Mouse (Mus musculus): ENCODE data around the gene Chrd. TPM values are rescaled to one million over a fixed set of nuclear protein-coding genes. Genes with fewer than 3 reads are reported as not detected.

The Chrd gene
- 1 to 10 TPM; 5.2 to 6.0 TPM for total RNA-seq (2021)
- long read RNA-seq, experiment 1, partial matches to known transcripts: 1 of 5 reads
- long read RNA-seq, experiment 1, other reads (novel, unspliced or antisense): 2 of 5 reads
- long read RNA-seq, experiment 2, partial matches to known transcripts: 1 of 5 reads
- long read RNA-seq, experiment 2, other reads (novel, unspliced or antisense): 2 of 5 reads

DNA sequence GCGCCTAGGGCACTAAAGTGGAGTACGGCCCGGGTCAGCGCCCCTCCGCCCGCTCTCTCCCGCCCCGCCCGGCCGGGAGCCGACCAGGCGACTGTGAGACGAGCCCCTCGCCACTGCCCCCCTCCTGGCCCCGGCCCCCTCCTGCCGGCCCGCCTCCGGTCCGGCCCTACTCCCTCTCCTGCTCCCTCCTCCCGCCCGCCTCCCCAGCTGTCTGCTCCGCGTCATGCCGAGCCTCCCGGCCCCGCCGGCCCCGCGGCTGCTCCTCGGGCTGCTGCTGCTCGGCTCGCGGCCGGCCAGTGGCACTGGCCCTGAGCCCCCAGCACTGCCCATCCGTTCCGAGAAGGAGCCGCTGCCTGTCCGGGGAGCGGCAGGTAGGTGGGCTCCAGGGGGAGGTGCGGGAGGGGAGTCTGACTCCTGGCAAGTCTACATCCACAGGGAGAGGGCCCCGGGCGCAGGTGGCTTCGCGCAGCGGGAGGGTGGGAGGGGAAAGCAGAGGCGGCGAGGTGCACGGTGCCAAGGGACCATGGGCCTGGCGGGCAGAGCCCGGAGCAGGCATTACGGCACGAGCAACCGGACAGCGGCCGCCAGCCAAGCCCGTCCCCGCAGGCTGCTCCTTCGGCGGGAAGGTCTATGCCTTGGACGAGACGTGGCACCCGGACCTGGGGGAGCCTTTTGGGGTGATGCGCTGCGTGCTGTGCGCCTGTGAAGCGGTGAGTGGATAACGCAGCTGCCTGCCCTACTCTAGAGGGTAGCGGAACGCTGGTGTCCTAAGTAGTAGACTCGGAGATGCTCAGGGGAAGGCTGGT lies at the start of gene Chrd:
Gene Chrd (plus strand): TSS at position 203 of the 806 bp plus-strand sequence.
- peak; percentile 81 for DNase-seq

DNA sequence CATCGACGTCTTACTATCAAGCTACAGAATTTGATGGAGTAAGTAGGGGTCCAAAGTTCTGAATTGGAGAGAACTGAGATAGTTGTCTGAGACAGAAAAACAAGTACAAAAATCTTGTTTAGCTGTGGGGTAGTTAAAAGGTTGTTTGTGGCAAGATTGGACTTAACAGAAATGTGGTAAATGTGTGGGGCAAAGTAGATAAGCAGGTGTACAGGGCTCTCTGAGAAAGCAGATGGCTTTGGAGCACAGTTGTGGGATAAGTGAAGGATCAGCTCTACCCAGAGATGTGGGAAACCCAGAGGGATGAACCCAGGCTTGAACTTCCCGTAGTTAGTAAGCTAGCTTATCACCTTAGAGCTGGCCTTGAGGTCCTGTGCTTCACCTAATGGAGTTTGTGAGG lies 42.2 kb upstream of the Chrd start:
- DNase-seq: no peak

DNA sequence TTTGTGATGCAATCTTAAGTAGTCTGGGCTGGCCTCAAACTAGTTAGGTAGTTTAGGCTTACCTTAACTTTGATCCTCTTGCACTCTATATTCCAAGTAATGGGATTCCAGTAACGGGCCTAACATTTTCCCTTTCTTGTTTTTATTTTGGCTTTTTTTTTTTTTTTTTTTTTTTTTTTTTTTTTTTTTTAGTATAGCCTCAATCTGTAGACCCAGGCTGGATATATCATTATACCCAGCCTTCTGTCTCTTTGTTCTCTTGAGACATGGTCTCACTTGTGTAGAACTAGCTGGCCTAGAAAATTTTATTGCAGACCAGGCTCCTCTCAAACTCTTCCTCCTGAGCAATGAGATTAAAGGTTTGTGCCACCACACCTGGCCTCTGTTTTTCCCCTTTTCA lies 41.3 kb upstream of the Chrd start:
- DNase-seq: no peak

DNA sequence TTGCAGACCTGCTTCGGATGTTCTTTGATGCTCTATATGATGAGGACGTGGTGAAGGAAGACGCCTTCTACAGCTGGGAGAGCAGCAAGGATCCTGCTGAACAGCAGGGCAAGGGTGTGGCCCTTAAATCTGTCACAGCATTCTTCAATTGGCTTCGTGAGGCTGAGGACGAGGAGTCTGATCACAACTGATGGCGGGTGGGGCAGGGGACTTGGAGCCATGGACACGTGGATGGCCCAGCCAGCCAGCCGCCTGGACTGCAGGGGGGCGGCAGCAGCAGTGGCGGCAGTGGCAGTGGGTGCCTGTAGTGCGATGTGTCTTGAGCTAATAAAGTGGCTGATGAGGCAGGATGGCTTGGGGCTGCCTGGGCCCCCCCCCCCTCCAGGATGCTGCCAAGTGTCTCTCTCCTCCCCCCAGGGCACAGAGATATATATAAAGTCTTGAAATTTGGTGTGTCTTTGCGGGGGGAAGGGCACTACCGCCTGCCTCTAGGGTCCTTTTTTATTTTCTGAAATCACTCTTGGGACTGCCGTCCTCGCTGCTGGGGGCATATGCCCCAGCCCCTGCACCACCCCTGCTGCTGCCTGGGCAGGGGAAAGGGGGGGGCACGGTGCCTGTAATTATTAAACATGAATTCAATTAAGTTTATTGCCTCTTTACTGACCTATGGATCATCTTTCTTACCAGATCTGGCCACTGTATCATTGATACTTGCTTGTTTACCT lies 40.5 kb upstream of the Chrd start:
- no peak for DNase-seq

DNA sequence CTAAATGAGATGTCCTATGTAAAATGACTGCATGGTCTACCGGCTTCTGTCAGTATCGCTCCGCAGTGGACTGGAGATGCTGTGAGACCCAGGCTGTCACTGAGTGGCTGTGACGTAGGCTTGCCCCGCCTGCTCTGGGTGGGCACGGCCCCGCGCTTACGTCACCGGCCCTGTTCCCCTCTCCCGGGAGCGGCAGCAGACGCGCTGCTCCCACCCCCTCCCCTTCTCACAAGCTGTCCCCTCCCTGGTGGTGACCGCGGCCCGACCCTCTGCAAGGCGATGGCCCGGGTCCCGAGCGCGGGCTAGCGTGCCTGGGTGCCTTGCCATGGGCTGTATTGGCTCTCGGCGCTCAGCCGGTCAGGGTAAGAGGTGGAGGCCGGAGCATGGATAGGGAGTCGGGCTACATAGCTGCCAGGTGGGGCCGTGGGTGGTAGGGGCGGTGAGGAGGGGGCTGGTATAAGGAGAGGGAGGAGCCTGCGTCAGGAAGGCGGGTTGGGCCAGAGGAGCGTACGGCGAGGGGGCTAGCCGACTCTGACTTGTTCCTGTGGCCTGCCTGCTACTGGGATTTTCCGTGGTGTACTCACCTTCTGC lies 39.7 kb upstream of the Chrd start, which contains the start of gene Fam131a:
Gene Fam131a (plus strand): TSS at position 131 of the 591 bp plus-strand sequence.
- peak; percentile 94 for DNase-seq

DNA sequence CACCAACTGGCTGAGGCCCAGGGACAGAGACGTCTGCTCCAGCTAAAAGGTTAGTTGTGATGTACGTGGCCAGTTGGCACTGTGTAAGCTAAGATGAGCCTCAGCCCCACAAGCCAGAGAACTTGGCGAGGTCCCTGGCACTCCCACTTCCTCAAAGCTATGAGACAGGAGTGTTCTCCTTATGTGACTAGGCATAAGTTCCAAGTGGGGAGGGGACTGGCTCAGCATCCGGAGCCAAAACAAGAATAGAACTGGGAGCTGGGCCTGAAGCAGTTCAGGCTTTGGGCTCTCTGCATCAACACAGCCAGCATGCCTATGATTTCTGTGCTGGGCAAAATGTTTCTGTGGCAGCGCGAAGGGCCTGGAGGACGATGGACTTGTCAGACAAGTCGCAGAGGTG lies 38.1 kb upstream of the Chrd start:
- DNase-seq: no peak

DNA sequence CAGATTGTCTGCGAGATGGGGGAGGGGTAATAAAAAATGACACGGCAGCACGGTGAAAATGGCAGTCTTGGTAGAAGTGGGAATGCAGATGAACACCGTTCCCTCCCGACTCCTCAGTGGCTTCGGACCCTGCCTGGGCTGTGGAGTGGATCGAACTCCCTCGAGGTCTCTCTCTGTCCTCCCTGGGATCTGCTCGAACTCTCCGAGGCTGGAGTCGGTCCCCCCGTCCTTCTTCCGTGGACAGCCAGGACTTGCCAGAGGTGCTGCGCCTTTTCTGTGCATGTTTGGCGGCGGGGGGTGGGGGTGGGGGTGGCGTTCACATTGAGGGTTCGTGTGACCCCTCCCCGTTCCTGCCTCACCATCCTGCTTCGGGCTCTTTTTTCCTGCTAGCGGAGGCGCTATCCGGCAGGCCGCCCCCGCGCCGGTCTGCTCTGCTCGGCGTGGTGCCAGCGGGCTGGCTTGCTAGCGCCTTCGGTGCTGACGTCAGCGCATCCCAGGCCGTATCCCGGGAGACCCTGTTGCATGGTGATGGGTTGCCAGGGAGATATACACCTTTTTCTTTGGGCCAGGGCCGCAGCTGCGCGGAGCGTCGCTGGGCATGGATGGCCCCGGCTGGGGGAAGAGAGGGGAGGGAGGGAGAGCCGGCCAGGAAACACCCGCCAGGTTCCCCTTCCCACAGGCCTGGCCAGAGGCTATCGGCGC lies 37.2 kb upstream of the Chrd start:
- DNase-seq: peak; percentile 92

DNA sequence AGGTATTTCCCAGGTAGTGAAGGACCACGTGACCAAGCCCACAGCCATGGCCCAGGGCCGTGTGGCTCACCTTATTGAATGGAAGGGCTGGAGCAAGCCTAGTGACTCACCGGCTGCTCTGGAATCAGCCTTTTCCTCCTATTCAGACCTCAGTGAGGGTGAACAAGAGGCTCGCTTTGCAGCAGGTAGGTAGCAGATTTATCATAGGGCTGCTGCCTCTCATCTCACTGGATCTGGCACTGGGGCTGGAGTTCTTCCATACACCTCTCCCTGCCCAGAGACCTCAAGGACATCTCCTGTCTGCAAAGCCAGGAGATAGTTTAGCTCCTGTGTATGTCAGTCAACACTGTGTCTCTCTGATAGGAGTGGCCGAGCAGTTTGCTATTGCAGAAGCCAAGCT lies 33.7 kb upstream of the Chrd start:
- DNase-seq: no peak

DNA sequence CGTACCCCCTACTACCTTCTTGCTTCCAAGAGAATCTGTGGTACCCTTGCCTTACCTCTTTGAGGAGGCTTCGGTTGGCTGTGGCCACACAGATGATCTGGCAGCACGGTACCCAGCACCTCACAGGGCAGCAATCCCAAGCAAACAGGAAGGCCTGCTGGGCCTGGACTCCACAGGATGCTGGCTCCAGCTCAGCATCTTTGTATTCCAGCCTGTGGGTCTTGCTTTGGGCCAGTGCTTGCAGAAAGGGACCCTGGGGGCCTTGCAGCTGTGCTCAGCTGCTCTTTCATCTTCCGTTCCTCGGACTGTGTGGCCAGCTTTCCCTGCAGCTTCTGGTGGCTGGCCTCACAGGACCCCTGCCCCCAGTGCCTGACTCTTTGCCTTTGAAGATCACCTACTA lies 32.9 kb upstream of the Chrd start:
- DNase-seq: no peak

DNA sequence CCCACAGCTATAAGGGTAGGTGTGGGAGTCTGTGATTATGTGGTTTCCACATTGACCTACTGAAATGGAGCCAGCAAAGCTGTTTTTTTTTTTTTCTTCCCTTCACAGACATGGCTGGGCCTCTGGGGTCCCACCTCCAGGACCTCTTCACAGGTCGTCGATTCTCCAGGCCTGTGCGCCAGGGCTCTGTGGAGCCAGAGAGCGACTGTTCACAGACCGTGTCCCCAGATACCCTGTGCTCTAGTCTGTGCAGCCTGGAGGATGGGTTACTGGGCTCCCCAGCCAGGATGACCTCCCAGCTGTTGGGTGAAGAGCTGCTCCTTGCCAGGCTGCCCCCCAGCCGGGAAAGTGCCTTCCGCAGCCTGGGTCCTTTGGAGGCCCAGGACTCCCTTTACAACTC lies 31.6 kb upstream of the Chrd start:
- no peak for DNase-seq

DNA sequence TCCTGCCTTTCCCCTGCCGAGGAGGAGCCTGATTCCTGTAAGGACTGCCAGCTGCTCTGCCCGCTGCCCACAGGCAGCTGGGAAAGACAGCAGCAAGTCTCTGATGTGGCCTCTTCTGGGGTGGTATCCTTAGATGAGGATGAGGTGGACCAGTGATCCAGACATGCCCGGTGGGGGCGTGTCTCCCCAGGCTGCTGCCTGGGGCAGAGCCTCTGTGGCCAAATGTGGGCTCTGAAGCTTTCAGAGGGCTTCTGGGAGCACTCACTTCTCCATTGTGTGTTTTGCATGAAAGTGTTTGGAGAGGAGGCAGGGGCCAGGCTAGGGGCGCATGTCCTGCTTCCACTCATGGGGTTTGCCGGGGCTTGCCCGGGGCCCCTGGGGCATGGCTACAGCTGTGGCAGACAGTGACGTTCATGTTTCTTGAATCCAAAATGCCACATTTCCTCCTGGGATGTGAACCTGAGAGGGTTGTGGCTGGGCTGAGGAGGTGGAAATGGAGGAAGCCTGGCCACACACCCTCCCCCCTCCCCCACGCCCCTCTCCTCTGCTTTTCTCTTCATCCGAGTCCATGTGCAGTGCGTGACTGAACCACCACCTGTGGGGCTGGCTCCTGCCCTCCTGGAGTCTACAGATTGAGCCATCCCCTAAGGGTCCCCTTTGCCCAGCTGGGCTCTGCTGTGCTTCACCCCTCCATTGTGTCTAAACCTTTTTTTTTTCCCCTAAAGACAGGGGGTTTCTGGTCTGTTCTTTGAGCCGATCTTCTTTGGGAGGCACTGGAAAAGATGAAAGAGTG lies 31.0 kb upstream of the Chrd start:
- no peak for DNase-seq

DNA sequence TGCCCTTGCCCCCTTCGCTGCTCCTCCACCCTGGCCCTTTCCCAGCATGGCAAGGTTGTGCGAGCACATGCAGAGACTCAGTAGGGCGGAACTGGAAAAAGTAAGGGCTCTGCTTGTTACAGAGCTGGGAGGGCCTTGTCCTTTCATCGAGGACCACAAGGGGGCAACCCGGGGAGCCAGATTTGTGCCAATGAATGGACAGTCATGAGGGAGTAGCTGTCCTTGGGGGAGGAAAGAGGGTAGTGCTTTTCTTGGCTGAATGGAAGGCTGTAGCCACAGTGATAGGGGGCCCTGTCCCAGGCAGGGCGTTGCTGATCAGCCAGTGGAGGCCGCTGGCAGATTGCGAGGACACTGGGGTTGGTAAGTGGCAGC lies 30.4 kb upstream of the Chrd start:
- DNase-seq: peak; percentile 92

DNA sequence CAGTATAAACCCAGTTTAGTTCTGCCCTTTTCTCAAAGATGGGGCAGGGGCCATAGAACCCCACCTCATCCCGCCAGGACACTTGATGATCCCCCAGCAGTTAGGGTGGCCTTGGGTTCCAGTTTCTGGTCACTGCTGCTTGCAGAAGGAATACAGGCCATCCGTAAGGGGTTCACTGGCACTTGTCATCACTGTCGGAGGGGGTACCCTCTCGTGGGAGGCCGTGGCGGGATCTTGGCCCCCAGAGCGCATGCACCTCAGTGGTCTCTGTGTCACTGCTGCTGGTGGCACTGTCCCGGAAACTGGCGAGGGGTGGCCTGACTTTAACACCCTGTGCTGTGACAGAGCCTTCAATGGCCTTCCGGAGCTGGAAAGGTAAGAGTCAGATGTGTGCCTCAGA lies 29.9 kb upstream of the Chrd start:
- no peak for DNase-seq

DNA sequence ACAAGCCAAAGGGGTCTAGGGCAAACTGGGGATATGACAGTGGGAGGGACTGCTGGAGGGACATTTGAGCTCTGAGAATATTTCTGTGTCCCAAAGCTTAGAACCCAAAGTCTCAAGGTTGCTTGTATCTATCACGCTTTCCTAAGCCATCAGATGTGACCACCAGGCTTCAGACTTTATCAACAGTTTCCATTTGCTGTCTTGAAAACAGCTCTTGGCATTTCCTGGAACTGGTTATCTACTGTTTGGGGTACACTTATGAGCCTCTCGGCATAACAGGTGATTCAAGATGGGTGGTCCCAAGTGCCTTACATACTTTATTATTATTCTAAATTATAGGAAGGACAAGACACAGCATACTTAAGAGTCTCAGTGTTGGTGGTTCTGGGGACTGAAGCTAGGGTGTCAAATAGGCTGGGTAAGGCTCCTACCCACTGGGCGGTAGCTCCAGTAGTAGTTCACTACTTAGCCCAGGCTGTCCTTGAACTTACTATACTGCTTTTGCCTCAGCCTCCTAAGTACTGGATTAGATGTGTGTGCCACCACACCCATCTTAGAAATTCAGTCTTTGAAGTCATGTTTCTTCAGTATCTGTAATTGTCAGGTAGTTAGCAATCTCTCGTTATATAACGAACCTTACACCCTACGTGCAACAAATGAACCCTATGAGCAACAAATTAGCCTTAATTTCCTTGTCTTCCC lies 29.1 kb upstream of the Chrd start:
- DNase-seq: no peak

DNA sequence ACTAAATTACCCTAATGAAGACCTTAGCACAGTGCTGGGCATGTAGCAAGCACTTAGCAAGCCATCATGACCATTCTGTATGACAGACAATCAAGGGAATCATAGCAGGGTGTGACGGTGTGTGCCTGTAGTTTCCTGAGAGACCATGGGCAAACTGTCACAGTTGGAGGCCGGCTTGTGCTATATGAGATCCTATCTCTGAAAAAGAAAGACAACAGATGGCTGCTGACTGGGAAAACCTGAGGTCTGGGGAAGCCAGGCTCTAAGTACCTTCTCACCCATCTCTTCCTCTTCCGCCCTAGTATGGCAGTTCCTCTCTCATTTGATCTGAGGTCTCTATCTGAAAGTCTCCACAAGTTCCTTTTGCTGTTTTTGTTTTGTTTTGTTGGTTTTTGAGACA lies 27.1 kb upstream of the Chrd start:
- DNase-seq: no peak

DNA sequence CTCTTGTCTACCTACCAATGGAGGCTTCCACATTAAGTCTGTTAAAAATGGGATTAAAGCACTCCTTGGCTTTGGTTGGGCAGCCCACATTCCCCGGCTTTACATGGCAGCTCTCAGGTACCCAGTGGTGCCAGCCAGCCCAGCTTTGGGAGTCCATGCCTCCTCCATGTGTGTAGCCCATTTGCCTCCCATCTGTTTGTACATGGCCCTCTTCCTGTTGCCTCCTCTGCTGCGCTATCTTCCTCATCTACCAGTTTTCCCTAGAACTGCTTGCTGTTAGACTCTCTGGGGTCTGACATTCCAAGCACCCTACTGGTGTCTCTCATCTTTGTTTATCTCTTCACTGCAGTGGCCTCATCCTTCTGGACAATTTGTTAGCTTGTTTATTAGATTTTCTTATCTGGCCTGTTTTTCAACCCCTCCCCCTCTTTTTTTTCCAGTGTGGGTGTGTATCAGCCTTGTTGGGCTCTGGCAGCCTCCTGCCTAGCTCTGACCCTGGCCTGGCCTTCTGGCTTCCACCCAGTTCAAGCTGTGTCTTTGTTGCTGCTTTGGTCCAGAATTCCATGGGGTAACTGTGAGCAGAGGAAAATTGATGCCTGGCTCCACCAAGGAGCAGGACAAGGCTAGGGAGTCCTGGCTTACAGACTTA lies 26.4 kb upstream of the Chrd start:
- DNase-seq: peak; percentile 50

DNA sequence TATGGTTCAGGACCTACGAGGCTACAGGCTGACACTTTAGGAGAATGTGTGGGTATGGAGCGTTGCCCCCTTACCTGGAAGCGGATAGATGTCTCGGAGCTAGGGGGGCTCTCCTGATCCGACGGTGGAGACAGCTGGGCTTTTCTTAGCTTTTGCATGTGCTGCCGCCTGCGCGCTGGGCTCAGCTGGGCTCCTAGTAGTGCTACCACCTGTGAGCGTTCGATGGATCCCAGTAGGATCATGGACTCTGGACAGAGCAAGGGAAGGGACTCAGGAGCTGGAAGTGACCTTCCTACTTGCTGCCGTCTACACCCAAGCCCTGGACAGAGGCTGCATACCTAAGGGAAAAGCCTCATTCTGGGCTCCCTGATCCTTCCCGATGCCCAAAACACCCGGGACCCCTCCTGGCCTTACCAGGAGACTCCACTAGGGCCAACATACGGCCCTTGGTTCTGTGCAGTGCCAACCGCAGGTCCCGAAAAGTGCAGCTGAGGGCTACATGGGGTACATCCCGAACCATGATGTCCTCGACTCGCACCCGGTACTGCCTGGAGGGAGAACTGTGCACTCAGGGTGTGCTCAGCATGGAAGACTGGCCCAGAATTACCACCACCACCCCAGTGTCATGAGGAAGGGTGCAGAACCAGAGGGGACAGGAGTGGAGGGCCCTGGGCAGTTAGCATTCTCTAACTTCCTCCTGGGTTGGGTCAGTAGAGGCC lies 24.5 kb upstream of the Chrd start:
- DNase-seq: no peak

DNA sequence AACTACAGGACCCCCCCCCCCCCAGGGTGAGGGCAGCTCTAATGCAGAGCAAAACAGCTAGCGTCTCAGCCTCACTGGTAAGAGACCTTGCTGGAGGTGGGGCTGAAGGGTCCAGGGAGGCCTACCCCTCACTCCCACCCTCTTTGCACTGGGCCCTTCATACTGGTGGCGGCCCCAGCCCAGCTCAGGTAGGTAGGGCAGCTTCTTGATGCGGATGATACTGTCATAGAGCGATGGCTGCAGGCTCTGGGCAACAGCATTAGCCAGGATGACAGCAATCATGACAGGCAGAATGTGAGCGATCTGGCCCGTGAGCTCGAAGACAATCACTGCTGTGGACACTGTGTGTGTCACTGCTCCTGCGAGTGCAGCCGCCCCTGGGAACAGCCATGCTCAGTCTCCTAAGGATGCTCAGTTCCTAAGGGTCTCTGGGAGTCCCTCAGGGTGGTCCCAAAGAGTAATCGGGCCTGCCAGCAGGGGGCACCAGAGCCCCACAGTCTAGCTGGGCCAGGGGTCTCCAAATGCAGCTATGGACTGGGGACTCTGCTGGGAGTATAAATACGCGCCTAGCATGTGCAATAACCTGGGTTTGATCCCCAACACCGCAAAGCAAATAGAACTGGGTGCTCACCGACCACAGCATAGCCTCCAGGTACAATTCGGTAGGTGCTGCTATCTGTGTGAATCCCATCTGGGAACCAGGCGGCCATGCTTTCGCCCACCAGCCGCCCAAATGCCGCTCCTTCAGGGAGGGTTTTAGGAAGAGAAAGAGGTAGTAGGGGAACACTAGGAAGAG lies 23.8 kb upstream of the Chrd start:
- DNase-seq: no peak

DNA sequence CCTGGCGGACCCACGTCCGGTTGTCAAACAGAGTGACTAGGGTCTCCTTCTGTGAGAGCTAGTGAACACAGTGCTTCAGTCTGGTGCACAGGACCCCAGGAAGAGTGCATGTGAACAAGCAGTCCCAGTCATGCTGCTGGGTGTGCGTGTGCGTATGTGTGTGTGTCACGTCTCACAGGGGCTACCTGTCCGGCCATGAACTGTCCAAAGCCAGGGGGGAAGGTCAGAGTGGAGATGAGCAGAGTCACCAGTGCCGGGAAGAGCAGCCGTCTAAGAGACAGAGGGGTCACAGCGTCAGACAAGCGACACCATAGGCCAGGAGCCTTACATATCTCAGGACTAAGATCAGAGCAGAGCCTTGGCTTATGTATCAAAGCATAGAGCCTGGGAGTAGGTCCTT lies 22.6 kb upstream of the Chrd start:
- no peak for DNase-seq

All from adrenal gland, postnatal 10 days (tissue).